Mouse (Mus musculus) heart, postnatal 4 days (tissue): ENCODE results near the gene Lmntd1. TPM values are rescaled to one million over a fixed set of nuclear protein-coding genes. Genes with fewer than 3 reads are reported as not detected.
A peak's percentile ranks its signal among the peaks of the same experiment; 100 is the strongest.

Experiments
- DNase-seq: peaks from one replicate; pipeline ENCODE4 v3.0.0; 2021
- total RNA-seq, 2 experiments: library from RNA; stranded (reverse); gene quantifications; 2 replicates each; pipeline ENCODE4 v1.2.3; 2021

Gene Lmntd1
- total RNA-seq, 2 experiments from 2014 or later, result 2.8 to 3.1 TPM

GRCm38 (mm10) chr6:145374372-145374771 is 239.7 kb downstream of the Lmntd1 start:
- no peak for DNase-seq

GRCm38 (mm10) chr6:145373712-145374221 is 240.4 kb downstream of the Lmntd1 start:
- no peak for DNase-seq

- DNase-seq, result no peak
Observed at GRCm38 (mm10) chr6:145372066-145372465, 242.1 kb downstream of the Lmntd1 start.

- DNase-seq, result no peak
Observed at GRCm38 (mm10) chr6:145371586-145371985, 242.5 kb downstream of the Lmntd1 start.

GRCm38 (mm10) chr6:145370302-145370701 is 243.8 kb downstream of the Lmntd1 start:
- no peak for DNase-seq

GRCm38 (mm10) chr6:145369290-145369689 is 244.8 kb downstream of the Lmntd1 start:
- DNase-seq, result no peak

- no peak for DNase-seq
Observed at GRCm38 (mm10) chr6:145366488-145366887, 247.6 kb downstream of the Lmntd1 start.

- no peak for DNase-seq
Observed at GRCm38 (mm10) chr6:145363698-145364097, 250.4 kb downstream of the Lmntd1 start.

GRCm38 (mm10) chr6:145361109-145361694 is 252.9 kb downstream of the Lmntd1 start:
- no peak for DNase-seq

GRCm38 (mm10) chr6:145359470-145360430 is 254.4 kb downstream of the Lmntd1 start:
- peak; percentile 78 for DNase-seq

GRCm38 (mm10) chr6:145358001-145358400 is 256.1 kb downstream of the Lmntd1 start:
- no peak for DNase-seq

- DNase-seq, result no peak
Observed at GRCm38 (mm10) chr6:145353806-145354205, 260.3 kb downstream of the Lmntd1 start.

GRCm38 (mm10) chr6:145352705-145353104 is 261.4 kb downstream of the Lmntd1 start:
- DNase-seq, result no peak

GRCm38 (mm10) chr6:145348196-145348915 is 265.8 kb downstream of the Lmntd1 start:
- DNase-seq, result peak; percentile 39

- DNase-seq, result no peak
Observed at GRCm38 (mm10) chr6:145347641-145348040, 266.5 kb downstream of the Lmntd1 start.

GRCm38 (mm10) chr6:145346789-145347557 is 267.1 kb downstream of the Lmntd1 start:
- peak; percentile 35 for DNase-seq

GRCm38 (mm10) chr6:145346305-145346704 is 267.8 kb downstream of the Lmntd1 start:
- DNase-seq, result no peak

- DNase-seq, result no peak
Observed at GRCm38 (mm10) chr6:145344719-145345118, 269.4 kb downstream of the Lmntd1 start.

GRCm38 (mm10) chr6:145343457-145343856 is 270.7 kb downstream of the Lmntd1 start:
- no peak for DNase-seq

- DNase-seq, result no peak
Observed at GRCm38 (mm10) chr6:145342836-145343235, 271.3 kb downstream of the Lmntd1 start.

GRCm38 (mm10) chr6:145341301-145342193 is 272.6 kb downstream of the Lmntd1 start:
- peak; percentile 89 for DNase-seq
